Mouse (Mus musculus) heart, embryonic 12.5 days (tissue): ENCODE data around the gene C330021F23Rik. TPM values are rescaled to one million over a fixed set of nuclear protein-coding genes. Genes with fewer than 3 reads are reported as not detected.
A peak's percentile ranks its signal among the peaks of the same experiment; 100 is the strongest.
"Not testable (repeated sequence)": the region's sequence is repeated elsewhere in the genome, so short reads cannot be mapped to it uniquely, and the experiment has no call there.

Source experiments
- ATAC-seq: fragments of 200-750 bp; cut with Nextera tagmentation; 2 replicates; pipeline ENCODE4 v1.8.0; 2017; ENCODE audit warnings: moderate TSS enrichment, moderate library complexity; ENCODE audit not compliant: insufficient number of reproducible peaks, low FRiP score
- H3K27ac ChIP-seq: fragments of 300-500 bp; sonication (generic); 2 replicates; pipeline ENCODE4 v1.5.1; 2016; ENCODE audit warnings: mild to moderate bottlenecking, moderate library complexity; ENCODE audit not compliant: poor library complexity, severe bottlenecking
- H3K27me3 ChIP-seq: fragments of 300-500 bp; sonication (generic); replicated peaks from 2 replicates; pipeline ENCODE4 v1.6.1; 2016; ENCODE audit warnings: mild to moderate bottlenecking, moderate library complexity
- H3K36me3 ChIP-seq: fragments of 300-500 bp; sonication (generic); 2 replicates; pipeline ENCODE4 v1.6.1; 2016; ENCODE audit warnings: mild to moderate bottlenecking, moderate library complexity
- H3K4me1 ChIP-seq: fragments of 300-500 bp; sonication (generic); replicated peaks from 2 replicates; pipeline ENCODE4 v1.6.1; 2016; ENCODE audit warnings: mild to moderate bottlenecking
- H3K4me2 ChIP-seq: fragments of 300-500 bp; sonication (generic); 2 replicates; pipeline ENCODE4 v1.6.1; 2016; ENCODE audit warnings: mild to moderate bottlenecking, moderate library complexity
- H3K4me3 ChIP-seq: fragments of 300-500 bp; sonication (generic); 2 replicates; pipeline ENCODE4 v1.5.1; 2016; ENCODE audit warnings: mild to moderate bottlenecking
- H3K9ac ChIP-seq: fragments of 300-500 bp; sonication (generic); 2 replicates; pipeline ENCODE4 v1.6.1; 2016; ENCODE audit warnings: mild to moderate bottlenecking, moderate library complexity
- H3K9me3 ChIP-seq: fragments of 300-500 bp; sonication (generic); replicated peaks from 2 replicates; pipeline ENCODE4 v1.6.1; 2016; ENCODE audit warnings: mild to moderate bottlenecking, moderate library complexity
- WGBS: fragments of 180-500 bp; shearing (Covaris S2); methylation state at CpG from one replicate; pipeline ENCODE4 v1.1.7; 2016; 5-methylcytosine and 5-hydroxymethylcytosine counted together
- polyA plus RNA-seq: library from polyadenylated mRNA; unstranded; fragments of >200 nt; fragmentation: Nextera tagmentation; extraction: Ambion mirVana; gene quantifications from 2 replicates; pipeline ENCODE4 v1.2.1, GENCODE M21; 2016

Gene C330021F23Rik
- polyA plus RNA-seq, 1 experiment from 2014 or later, result 5.2 TPM

- 58% methylated on average over 4 of the region's 4 CpGs for WGBS
Measured at GRCm38 (mm10) chr8:3556114-3556513, 11.7 kb upstream of the C330021F23Rik start.

GRCm38 (mm10) chr8:3568378-3568777 lies 588 bp downstream of the C330021F23Rik start:
- Histone ChIP-seq H3K4me1 (peaks cover 11% of the 10 kb centered on the region; the same call in 1 of the 2 replicates), H3K36me3 (no peaks in the 10 kb centered on the region), H3K4me2 (peak overlapping the region; percentile 68), H3K27me3 (no peaks in the 10 kb centered on the region), H3K27ac (no peak overlapping the region), H3K9ac (0 out of 2 replicates have a peak overlapping the region, but pooled peaks have one; percentile 47), H3K4me3 (peak overlapping the region; percentile 42), H3K9me3 (no peaks in the 10 kb centered on the region)
- no peak for ATAC-seq
- 14% methylated on average over 7 of the region's 7 CpGs for WGBS

More at GRCm38 (mm10) chr8:3556114-3556513, 11.7 kb upstream of the C330021F23Rik start:
- H3K4me2 ChIP-seq, result no peak overlapping the region
- H3K36me3 ChIP-seq, result no peaks in the 10 kb centered on the region
- H3K27ac ChIP-seq, result no peak overlapping the region
- no peaks in the 10 kb centered on the region for H3K9me3 ChIP-seq
- no peak overlapping the region for H3K9ac ChIP-seq
- no peak overlapping the region for H3K4me3 ChIP-seq
- H3K27me3 ChIP-seq, result no peaks in the 10 kb centered on the region
- peak; percentile 85; the same call in 1 of the 2 replicates for ATAC-seq
- H3K4me1 ChIP-seq, result no peaks in the 10 kb centered on the region

- peaks cover 11% of the 10 kb centered on the region; the same call in 1 of the 2 replicates for H3K4me1 ChIP-seq
- H3K27me3 ChIP-seq, result no peaks in the 10 kb centered on the region
- no peaks in the 10 kb centered on the region for H3K9me3 ChIP-seq
- no peak overlapping the region for H3K27ac ChIP-seq
- no peak overlapping the region for H3K4me3 ChIP-seq
- H3K36me3 ChIP-seq, result no peaks in the 10 kb centered on the region
- ATAC-seq, result no peak
- whole genome bisulfite sequencing, result 83% methylated on average over 5 of the region's 5 CpGs
- no peak overlapping the region for H3K4me2 ChIP-seq
- no peak overlapping the region for H3K9ac ChIP-seq
Measured at GRCm38 (mm10) chr8:3569784-3570183, 2.0 kb downstream of the C330021F23Rik start.

GRCm38 (mm10) chr8:3574546-3574945 lies 6.8 kb downstream of the C330021F23Rik start:
- Histone ChIP-seq H3K4me3 (no peak overlapping the region), H3K36me3 (no peaks in the 10 kb centered on the region), H3K27ac (no peak overlapping the region), H3K4me2 (no peak overlapping the region), H3K9me3 (no peaks in the 10 kb centered on the region), H3K9ac (no peak overlapping the region), H3K27me3 (no peaks in the 10 kb centered on the region), H3K4me1 (no peaks in the 10 kb centered on the region)
- no peak for ATAC-seq
- WGBS, result 86% methylated on average over 3 of the region's 3 CpGs

- Histone ChIP-seq H3K4me1 (no peaks in the 10 kb centered on the region), H3K9ac (no peak overlapping the region), H3K4me2 (no peak overlapping the region), H3K27me3 (no peaks in the 10 kb centered on the region), H3K27ac (no peak overlapping the region), H3K9me3 (no peaks in the 10 kb centered on the region), H3K36me3 (no peaks in the 10 kb centered on the region), H3K4me3 (no peak overlapping the region)
- ATAC-seq, result no peak
- 73% methylated on average over 15 of the region's 15 CpGs for WGBS
Measured at GRCm38 (mm10) chr8:3576211-3576960, 8.6 kb downstream of the C330021F23Rik start.

DNA sequence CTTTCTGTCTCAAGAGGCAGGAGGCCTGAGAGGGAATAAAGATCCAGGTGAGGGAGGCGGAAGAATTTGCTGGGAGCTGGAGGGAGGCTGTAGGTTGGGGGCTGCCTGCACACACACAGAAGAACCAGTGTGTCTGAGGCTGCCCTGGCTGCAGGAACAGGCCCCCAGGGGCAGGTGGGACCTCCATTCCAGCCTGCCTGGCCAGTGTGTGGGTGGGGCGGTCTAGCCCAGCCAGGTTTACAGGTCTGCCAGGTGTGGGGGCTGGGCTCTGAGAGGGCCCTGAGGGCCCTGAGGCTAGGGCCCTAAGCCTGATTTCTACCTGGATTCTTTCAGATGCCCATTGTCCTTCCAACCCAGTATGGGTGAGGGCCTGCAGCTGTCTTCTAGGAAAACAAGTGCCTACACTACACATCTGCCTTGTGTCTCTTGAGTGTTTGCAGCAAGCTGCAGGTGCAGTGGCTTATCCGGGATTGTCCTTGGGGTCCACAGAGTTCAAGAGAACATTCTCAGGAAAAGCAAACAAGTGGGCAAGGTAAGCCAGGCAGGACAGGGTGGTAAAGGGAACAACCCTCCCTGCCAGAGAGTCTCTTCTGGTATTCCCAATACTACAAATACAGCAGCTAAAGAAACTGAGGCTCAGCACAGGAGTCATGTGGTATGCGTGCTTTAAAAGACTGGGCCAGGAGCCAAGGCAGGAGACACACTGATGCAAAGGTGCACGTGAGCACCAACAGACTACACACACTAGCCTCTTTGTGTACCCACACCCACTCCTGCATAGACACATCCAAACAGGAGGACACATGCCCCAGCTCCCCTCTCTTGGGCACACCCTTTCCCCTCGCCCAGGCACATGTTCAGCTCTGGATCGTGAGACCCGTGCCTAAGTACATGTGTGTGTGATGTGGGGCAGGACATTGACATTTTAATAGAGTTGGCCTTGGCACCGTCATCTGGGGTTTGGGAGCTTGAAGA lies 11.9 kb downstream of the C330021F23Rik start:
- Histone ChIP-seq H3K4me3 (no peak overlapping the region), H3K27ac (no peak overlapping the region), H3K27me3 (no peaks in the 10 kb centered on the region), H3K9me3 (no peaks in the 10 kb centered on the region), H3K4me1 (no peaks in the 10 kb centered on the region), H3K36me3 (no peaks in the 10 kb centered on the region), H3K9ac (no peak overlapping the region), H3K4me2 (no peak overlapping the region)
- 69% methylated on average over 9 of the region's 9 CpGs for WGBS
- ATAC-seq, result no peak

- peaks cover 12% of the 10 kb centered on the region for H3K27me3 ChIP-seq
- H3K9ac ChIP-seq, H3K4me3 ChIP-seq, H3K36me3 ChIP-seq, H3K27ac ChIP-seq, H3K4me2 ChIP-seq, H3K9me3 ChIP-seq, ATAC-seq, H3K4me1 ChIP-seq: not testable (repeated sequence)
- WGBS, result 86% methylated on average over 3 of the region's 3 CpGs
Measured at GRCm38 (mm10) chr8:3581961-3582360, 14.2 kb downstream of the C330021F23Rik start.

DNA sequence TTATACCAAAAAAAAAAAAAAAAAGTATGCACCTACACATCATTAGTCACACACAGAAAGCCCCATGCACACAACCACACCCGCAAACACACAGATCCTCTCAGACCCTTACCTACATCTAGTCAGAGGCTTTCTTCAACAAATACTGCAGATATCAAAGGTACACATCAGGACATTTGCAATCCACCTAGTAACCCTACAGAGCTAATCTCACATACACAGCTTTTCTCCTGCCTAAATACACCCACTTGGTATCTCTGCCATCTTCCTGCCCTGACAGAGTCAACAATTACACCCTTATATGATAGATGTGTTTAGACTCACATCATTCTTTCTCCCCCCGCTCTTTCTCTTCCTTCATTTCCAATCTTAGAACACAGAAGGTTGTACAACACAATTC lies 18.7 kb downstream of the C330021F23Rik start:
- H3K27ac ChIP-seq, result no peak overlapping the region
- H3K4me2 ChIP-seq, result no peak overlapping the region
- no peaks in the 10 kb centered on the region for H3K9me3 ChIP-seq
- no peaks in the 10 kb centered on the region for H3K36me3 ChIP-seq
- no peak overlapping the region for H3K9ac ChIP-seq
- peaks cover 29% of the 10 kb centered on the region for H3K27me3 ChIP-seq
- peaks cover 6% of the 10 kb centered on the region; the same call in 1 of the 2 replicates for H3K4me1 ChIP-seq
- no peak overlapping the region for H3K4me3 ChIP-seq
- WGBS, result 85% methylated on average over 2 of the region's 2 CpGs
- ATAC-seq, result no peak

DNA sequence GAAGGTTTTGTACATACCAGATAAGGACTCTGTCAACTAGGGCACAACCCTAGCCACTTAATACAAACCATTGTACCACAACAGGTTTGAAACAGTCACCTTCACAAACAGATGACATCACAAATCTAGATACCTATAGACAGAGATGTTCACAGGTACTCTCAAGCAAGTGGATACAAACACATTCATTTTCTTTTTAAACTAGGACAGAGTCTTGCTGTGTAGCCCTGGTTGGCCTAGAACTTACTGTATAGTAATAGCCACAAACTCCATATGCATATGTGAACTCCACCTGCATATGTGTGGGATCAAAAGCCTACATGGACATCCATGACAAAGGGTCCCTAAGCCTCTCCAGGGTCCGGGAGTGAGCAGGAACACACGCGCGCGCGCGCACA lies 19.2 kb downstream of the C330021F23Rik start, which contains the start of gene Camsap3:
Camsap3 (plus strand) TSS at position 301 of the 398 bp plus-strand sequence.
- Histone ChIP-seq H3K4me3 (peak within 1 kb of the TSS; percentile 63), H3K4me2 (peak within 1 kb of the TSS; percentile 90), H3K9ac (peak within 1 kb of the TSS; percentile 71), H3K4me1 (peaks cover 6% of the 10 kb centered on the region; the same call in 1 of the 2 replicates), H3K36me3 (no peaks in the 10 kb centered on the region), H3K27ac (no peak within 1 kb of the TSS), H3K9me3 (no peaks in the 10 kb centered on the region), H3K27me3 (peaks cover 29% of the 10 kb centered on the region)
- WGBS, result 8% methylated on average over 7 of the region's 7 CpGs
- ATAC-seq, result no peak

DNA sequence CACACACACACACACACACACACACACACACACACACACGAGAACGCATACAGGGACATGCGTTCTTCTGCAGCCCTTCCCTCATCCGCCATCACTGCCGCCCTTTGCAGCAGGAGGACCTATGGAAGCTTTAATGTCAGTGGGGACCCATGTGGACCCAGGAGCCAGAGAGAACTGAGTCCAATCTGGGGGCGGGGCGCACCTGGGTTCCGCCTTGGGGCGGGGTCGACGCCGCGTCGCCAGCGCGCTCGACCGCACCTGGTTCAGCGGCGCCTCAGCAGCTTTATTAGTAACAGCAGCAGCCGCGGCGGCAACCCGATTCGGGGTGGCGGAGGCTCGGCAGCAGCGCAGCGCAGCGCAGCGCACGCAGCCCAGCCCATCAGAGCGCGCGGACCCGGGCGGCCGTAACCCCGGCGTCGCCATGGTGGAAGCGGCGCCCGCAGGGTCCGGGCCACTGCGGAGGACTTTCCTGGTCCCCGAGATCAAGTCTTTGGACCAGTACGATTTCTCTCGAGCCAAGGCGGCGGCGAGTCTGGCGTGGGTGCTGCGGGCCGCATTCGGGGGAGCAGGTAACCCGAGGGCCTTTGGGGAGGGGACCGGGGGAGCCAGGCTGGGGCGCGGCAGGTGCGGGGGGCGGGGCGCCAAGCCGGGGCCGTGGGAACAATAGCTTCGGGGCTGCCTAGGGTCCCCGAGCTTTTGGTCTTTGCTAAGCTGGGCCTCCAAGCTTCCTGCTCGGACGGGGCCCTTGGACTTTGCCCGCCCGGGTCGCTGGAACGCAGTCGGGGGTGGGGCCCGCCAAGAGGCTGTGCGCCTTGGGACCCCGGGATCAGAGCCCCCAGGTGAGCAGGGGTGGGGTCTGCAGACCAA lies 19.8 kb downstream of the C330021F23Rik start:
- peaks cover 6% of the 10 kb centered on the region; the same call in 1 of the 2 replicates for H3K4me1 ChIP-seq
- peak overlapping the region; percentile 71 for H3K9ac ChIP-seq
- no peaks in the 10 kb centered on the region for H3K36me3 ChIP-seq
- no peaks in the 10 kb centered on the region for H3K9me3 ChIP-seq
- under 1% methylated on average over 76 of the region's 77 CpGs for WGBS
- H3K4me2 ChIP-seq, result peak overlapping the region; percentile 90
- H3K27me3 ChIP-seq, result peaks cover 29% of the 10 kb centered on the region
- peak overlapping the region; percentile 63 for H3K4me3 ChIP-seq
- no peak overlapping the region for H3K27ac ChIP-seq
- ATAC-seq, result peak; percentile 41
